Mouse (Mus musculus) liver, embryonic 14.5 days (tissue): ENCODE results near the gene Naxd.

ENCODE experiments used
- CTCF ChIP-seq: IDR thresholded peaks from 2 replicates; pipeline ENCODE4 v1.5.1; 2016; ENCODE audit warnings: antibody characterized with exemption, low read depth, control low read depth
- EP300 ChIP-seq: IDR thresholded peaks from 2 replicates; pipeline ENCODE4 v1.6.1; 2016; ENCODE audit warnings: antibody characterized with exemption, low read depth

DNA sequence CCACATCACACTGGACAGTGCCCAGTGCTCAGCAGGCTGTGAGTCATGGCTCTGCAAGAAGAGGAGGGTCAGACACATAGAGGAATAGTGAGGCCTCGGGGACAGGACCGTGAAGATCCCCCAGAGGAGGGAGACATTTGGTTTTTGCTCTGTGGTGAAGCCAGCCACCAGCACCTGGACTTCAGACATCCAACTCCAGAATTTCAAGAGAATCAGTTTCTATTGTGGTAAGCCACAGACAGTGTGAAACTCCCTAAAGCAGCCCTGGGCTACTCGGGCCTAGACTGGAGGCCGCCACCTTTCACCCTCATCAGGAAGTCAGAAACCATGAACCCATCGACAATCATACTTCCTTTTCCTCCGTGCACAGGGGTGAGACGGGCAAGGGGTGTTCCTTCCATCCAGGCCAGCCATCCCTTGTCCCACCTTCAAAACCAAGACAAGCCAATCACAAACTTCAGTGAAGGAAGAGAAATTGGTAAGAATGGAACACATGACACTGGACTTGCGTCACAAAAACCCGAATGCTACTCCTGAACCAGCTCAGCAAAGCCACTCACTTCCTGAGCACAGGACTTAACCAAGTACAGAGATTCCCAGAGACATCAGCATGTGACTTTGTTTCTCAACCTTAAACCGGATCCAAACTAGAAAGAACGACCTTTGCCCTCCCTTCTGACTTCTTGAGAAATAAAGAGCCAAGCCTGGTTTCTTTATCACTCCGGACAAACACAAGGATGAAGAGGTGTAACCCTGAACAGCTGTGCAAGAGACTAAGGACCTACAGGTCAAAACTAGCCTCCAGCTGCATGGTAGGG lies 33.2 kb upstream of the Naxd start:
- no peak for TF ChIP-seq EP300
- TF ChIP-seq CTCF = no peak
